Mouse (Mus musculus) olfactory bulb, adult 2 months (tissue): ENCODE measurements at regions not wholly inside any gene's neighbourhood (a gene's known extent, or its start where the extent isn't known, plus 50 kb on each side); places are given as distances from the start of the nearest gene placed in this dataset.

ENCODE experiments used
- CTCF ChIP-seq: fragments of 200-500 bp; IDR thresholded peaks from 2 replicates; pipeline ENCODE4 v1.5.1; 2012; ENCODE audit warnings: low read depth, mild to moderate bottlenecking, low read length, moderate library complexity; ENCODE audit not compliant: insufficient read depth
- POLR2A ChIP-seq: fragments of 200-500 bp; IDR thresholded peaks from 2 replicates; pipeline ENCODE4 v1.6.1; 2012; ENCODE audit warnings: mild to moderate bottlenecking, low read depth, low read length, moderate library complexity; ENCODE audit not compliant: insufficient read depth

DNA sequence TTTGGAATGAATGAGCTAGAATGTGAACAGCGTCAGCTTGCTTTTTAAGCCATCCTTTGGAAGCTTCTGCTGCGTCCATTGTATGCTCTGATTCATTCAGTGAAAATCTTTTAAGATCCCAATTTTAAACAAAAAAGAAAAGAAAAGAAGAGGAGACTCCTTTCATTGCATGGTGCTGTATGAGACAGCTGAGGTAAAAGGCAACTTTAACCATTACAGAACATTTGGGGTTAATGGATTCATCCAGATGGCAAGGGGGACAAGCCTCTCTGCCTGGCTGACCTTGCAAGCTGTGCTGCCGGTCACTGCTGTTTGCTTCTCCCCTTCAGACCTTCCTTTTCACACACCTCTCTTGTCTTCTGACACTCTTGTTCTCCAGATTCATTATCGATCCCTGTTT is 176.0 kb upstream of the Intu start:
- TF ChIP-seq POLR2A (no peak), CTCF (no peak)
